ENCODE assay signal across 9 mouse cellular contexts in the genomic region with DNA sequence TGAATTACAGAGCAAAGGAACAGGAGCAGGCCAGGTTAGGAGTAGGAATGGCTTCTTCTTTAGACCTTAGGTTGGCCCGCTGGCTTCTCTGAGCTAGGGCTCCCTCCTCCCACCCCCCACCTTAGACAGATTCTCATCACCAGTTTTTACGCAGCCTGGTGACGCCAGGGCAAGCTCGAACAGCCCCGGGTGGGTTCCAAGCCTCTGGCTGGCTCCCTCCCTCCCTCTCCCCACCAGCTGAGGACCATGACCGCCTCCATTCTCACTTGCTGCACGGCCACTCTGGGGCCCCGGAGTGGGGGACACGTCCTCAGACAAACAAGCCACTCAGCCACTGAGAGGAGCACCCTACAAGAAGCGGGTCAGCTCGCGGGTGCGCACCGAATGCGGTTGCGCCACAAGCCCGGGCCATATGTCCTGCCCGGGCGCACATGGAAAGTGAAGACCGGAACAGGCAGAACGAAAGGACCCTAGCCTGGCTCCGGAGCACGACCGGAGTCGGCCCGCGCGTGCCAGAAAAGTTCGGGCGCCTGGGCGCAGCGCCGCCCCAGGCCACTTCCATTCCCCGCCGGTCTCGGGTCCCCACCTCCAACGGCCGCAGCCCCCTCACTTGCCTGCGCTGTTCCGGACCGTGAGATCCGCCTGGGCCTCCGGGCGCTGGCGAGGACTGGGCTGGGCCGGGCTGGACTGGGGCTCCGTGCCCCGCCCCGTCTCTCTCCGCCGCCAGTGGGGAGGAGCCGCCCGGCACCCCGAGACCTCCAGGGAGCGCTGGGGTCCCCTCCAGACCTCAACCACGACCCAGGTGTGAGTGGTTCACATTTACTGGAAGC. TPM values are rescaled to one million over a fixed set of nuclear protein-coding genes. Genes with fewer than 3 reads are reported as not detected.
DNase-seq lines count a peak whose midpoint lies in the region; ATAC-seq lines count a peak whose summit lies in the region.
"Had no signal": no experiment of that assay in that cellular context is flagged by ENCODE, and none has a peak within 500 bp of the region (broad histone marks: within the 10 kb centered on the region; RNA-seq: fewer than 3 reads in every experiment).

No protein-coding gene starts in this region.

- H3K4me1 ChIP-seq in forebrain, embryonic 15.5 days, result peaks cover 13% of the 10 kb centered on the region

- H3K27ac ChIP-seq in forebrain, embryonic 15.5 days (replicated peaks), result no peak overlapping the region

- H3K36me3 ChIP-seq in forebrain, embryonic 15.5 days, result no peaks in the 10 kb centered on the region

- peak overlapping the region; percentile 81 for H3K4me2 ChIP-seq in forebrain, embryonic 15.5 days (replicated peaks)

- peak; percentile 84 for DNase-seq in NIH3T3 (ENCODE audit: low read depth)
- DNase-seq in cerebellum, adult 18-20 months, result peak; percentile 70 to 77
- DNase-seq in layer of hippocampus, postnatal 10 days (ENCODE audit: low spot score in 2 of 2), result peak; percentile 49 to 66
- peak; percentile 87 to 89 for DNase-seq in lung, postnatal 4 days
- peak; percentile 68 for DNase-seq in retina, postnatal 1 day
- DNase-seq in urinary bladder, postnatal 14 days (ENCODE audit: low spot score), result peak; percentile 84

- 1% methylated on average over 56 of the region's 56 CpGs for WGBS in forebrain, embryonic 15.5 days

- H3K9ac ChIP-seq in forebrain, embryonic 15.5 days (replicated peaks), result peak overlapping the region; percentile 50

- no peaks in the 10 kb centered on the region for H3K9me3 ChIP-seq in forebrain, embryonic 15.5 days

- H3K27me3 ChIP-seq in forebrain, embryonic 15.5 days, result peaks cover 4% of the 10 kb centered on the region; the same call in 1 of the 2 replicates

- peak overlapping the region; percentile 45 for H3K4me3 ChIP-seq in forebrain, embryonic 15.5 days

- ATAC-seq in forebrain, embryonic 15.5 days (replicated peaks), result peak; percentile 72; the same call in 1 of the 2 replicates
- ATAC-seq in hematopoietic stem cell, adult 5-6 weeks (replicated peaks in 1 of 2; ENCODE audit: insufficient read depth in 1 of 2, low FRiP score in 2 of 2, low TSS enrichment in 1 of 2, low read depth in 1 of 2, poor library complexity in 2 of 2, severe bottlenecking in 2 of 2), result peak; percentile 54 to 74

RNA-seq across cellular contexts. Expression of a gene that starts 1.7 kb away (rescaled TPM):
- 5.4 and 6.8 TPM in 2 replicates for polyA plus RNA-seq in forebrain, embryonic 15.5 days (2015; fragmentation: Nextera tagmentation; extraction: Ambion mirVana)
- total RNA-seq in hematopoietic stem cell, adult 5-6 weeks (2017), result 29.9 and 36.7 TPM in 2 replicates
- total RNA-seq in layer of hippocampus, postnatal 10 days (2021), result 10 to 100 TPM; 10.5 to 11.6 TPM

RNA-seq across cellular contexts. Expression of a gene that starts 19.0 kb away (rescaled TPM):
- 99.2 and 104 TPM in 2 replicates for polyA plus RNA-seq in forebrain, embryonic 15.5 days (2015; fragmentation: Nextera tagmentation; extraction: Ambion mirVana)
- total RNA-seq in hematopoietic stem cell, adult 5-6 weeks (2017), result 12.3 and 29.0 TPM in 2 replicates
- 100 to 1,000 TPM; 125 to 130 TPM for total RNA-seq in layer of hippocampus, postnatal 10 days (2021)

RNA-seq across cellular contexts. Expression of a gene that starts 19.2 kb away (rescaled TPM):
- 211 and 214 TPM in 2 replicates for polyA plus RNA-seq in forebrain, embryonic 15.5 days (2015; fragmentation: Nextera tagmentation; extraction: Ambion mirVana)
- total RNA-seq in hematopoietic stem cell, adult 5-6 weeks (2017), result 115 and 150 TPM in 2 replicates
- 100 to 1,000 TPM; 141 to 158 TPM for total RNA-seq in layer of hippocampus, postnatal 10 days (2021)

RNA-seq across cellular contexts. Expression of a gene that starts 25.4 kb away (rescaled TPM):
- polyA plus RNA-seq in forebrain, embryonic 15.5 days (2015; fragmentation: Nextera tagmentation; extraction: Ambion mirVana), result 0.34 TPM in 1 of 2 replicates, not detected in the other
- 0.15 TPM in 1 of 2 replicates, not detected in the other for total RNA-seq in hematopoietic stem cell, adult 5-6 weeks (2017)
- not detected for total RNA-seq in layer of hippocampus, postnatal 10 days (2021)
- total RNA-seq: left cerebral cortex, postnatal 10 days had no signal

RNA-seq across cellular contexts. Expression of a gene that starts 58.2 kb away (rescaled TPM):
- 0.38 and 1.2 TPM in 2 replicates for polyA plus RNA-seq in forebrain, embryonic 15.5 days (2015; fragmentation: Nextera tagmentation; extraction: Ambion mirVana)
- total RNA-seq in hematopoietic stem cell, adult 5-6 weeks (2017), result 1.3 TPM in 1 of 2 replicates, not detected in the other
- 1 to 10 TPM; 1.2 to 1.7 TPM for total RNA-seq in layer of hippocampus, postnatal 10 days (2021)
